Mouse (Mus musculus) kidney, embryonic 15.5 days (tissue): Measurements from ENCODE around the gene Olfr644. TPM values are rescaled to one million over a fixed set of nuclear protein-coding genes. Genes with fewer than 3 reads are reported as not detected.

ENCODE experiments used
- ATAC-seq: fragments of 200-750 bp; cut with Nextera tagmentation; replicated peaks from 2 replicates; pipeline ENCODE4 v1.8.0; 2017; ENCODE audit warnings: moderate TSS enrichment; ENCODE audit not compliant: low FRiP score
- H3K27ac ChIP-seq: fragments of 300-500 bp; sonication (generic); 2 replicates; pipeline ENCODE4 v1.5.1; 2015; ENCODE audit warnings: mild to moderate bottlenecking, inconsistent platforms
- H3K27me3 ChIP-seq: fragments of 300-500 bp; sonication (generic); 2 replicates; pipeline ENCODE4 v1.6.1; 2015; ENCODE audit warnings: inconsistent platforms
- H3K36me3 ChIP-seq: fragments of 300-500 bp; sonication (generic); 2 replicates; pipeline ENCODE4 v1.6.1; 2015; ENCODE audit warnings: inconsistent platforms
- H3K4me1 ChIP-seq: fragments of 300-500 bp; sonication (generic); 2 replicates; pipeline ENCODE4 v1.6.1; 2015; ENCODE audit warnings: inconsistent platforms
- H3K4me2 ChIP-seq: fragments of 300-500 bp; sonication (generic); 2 replicates; pipeline ENCODE4 v1.6.1; 2015; ENCODE audit warnings: moderate library complexity, mild to moderate bottlenecking, inconsistent platforms
- H3K4me3 ChIP-seq: fragments of 300-500 bp; sonication (generic); replicated peaks from 2 replicates; pipeline ENCODE4 v1.5.1; 2015; ENCODE audit warnings: mild to moderate bottlenecking, inconsistent platforms
- H3K9ac ChIP-seq: fragments of 300-500 bp; sonication (generic); 2 replicates; pipeline ENCODE4 v1.6.1; 2015; ENCODE audit warnings: mild to moderate bottlenecking, inconsistent platforms
- H3K9me3 ChIP-seq: fragments of 300-500 bp; sonication (generic); replicated peaks from 2 replicates; pipeline ENCODE4 v1.6.1; 2016; ENCODE audit warnings: inconsistent platforms
- WGBS: fragments of 180-500 bp; shearing (Covaris S2); methylation state at CpG from one replicate; pipeline ENCODE4 v1.1.7; 2015; ENCODE audit warnings: mixed read lengths; 5-methylcytosine and 5-hydroxymethylcytosine counted together
- polyA plus RNA-seq: library from polyadenylated mRNA; unstranded; fragments of >200 nt; fragmentation: Nextera tagmentation; extraction: Ambion mirVana; gene quantifications from 2 replicates; pipeline ENCODE4 v1.2.1, GENCODE M21; 2015

Gene Olfr644
- polyA plus RNA-seq, result not detected in 2 replicates

DNA sequence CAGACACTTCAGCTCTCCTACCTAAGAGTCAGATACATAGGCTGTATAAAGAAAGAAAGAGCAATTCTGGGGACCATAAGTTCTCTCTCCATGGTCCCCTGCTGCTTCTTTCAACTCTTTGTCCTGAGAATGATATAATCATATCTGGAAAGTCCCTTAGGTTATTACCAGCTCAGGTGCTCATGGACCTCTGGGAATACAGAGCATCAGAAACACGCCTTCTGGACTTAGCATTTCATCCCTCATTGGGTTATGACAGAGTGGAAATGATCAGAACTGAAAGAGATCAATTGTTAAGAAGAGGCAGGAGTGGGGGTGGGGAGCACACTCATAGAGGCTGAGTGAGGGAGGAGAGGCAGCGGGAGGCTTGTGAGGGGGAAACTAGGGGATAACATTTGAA, at the start of gene Olfr644:
TSS of gene Olfr644 (minus strand) at position 101 of the 400 bp plus-strand sequence.
- Histone ChIP-seq H3K27ac (no peak within 1 kb of the TSS), H3K9me3 (no peaks in the 10 kb centered on the region), H3K27me3 (no peaks in the 10 kb centered on the region), H3K4me1 (no peaks in the 10 kb centered on the region), H3K36me3 (no peaks in the 10 kb centered on the region), H3K4me3 (no peak within 1 kb of the TSS), H3K4me2 (no peak within 1 kb of the TSS), H3K9ac (no peak within 1 kb of the TSS)
- no peak for ATAC-seq
- 81% methylated on average over 2 of the region's 2 CpGs for WGBS

- ATAC-seq, result no peak
- H3K9ac ChIP-seq, result no peak within 1 kb of the TSS
Observed at GRCm38 (mm10) chr7:104104757-104104972, 33.0 kb upstream of the Olfr644 start, which contains the start of gene Olfr646. Olfr646 (plus strand) TSS chr7:104104873.

GRCm38 (mm10) chr7:104103913-104104756, 32.5 kb upstream of the Olfr644 start:
- H3K36me3 ChIP-seq, result no peaks in the 10 kb centered on the region
- no peak overlapping the region for H3K9ac ChIP-seq
- WGBS, result 35% methylated on average over 4 of the region's 4 CpGs
- H3K27ac ChIP-seq, result no peak overlapping the region
- H3K4me3 ChIP-seq, result no peak overlapping the region
- no peak overlapping the region for H3K4me2 ChIP-seq
- no peaks in the 10 kb centered on the region for H3K4me1 ChIP-seq
- ATAC-seq, result no peak
- no peaks in the 10 kb centered on the region for H3K27me3 ChIP-seq
- no peaks in the 10 kb centered on the region for H3K9me3 ChIP-seq

More at GRCm38 (mm10) chr7:104104757-104104972, 33.0 kb upstream of the Olfr644 start, which contains the start of gene Olfr646:
- Histone ChIP-seq H3K27me3 (no peaks in the 10 kb centered on the region), H3K27ac (no peak within 1 kb of the TSS), H3K4me1 (no peaks in the 10 kb centered on the region), H3K4me2 (no peak within 1 kb of the TSS), H3K9me3 (no peaks in the 10 kb centered on the region), H3K4me3 (no peak within 1 kb of the TSS), H3K36me3 (no peaks in the 10 kb centered on the region)

GRCm38 (mm10) chr7:104085365-104085764, 13.7 kb upstream of the Olfr644 start, which contains the start of gene Olfr645:
Olfr645 (minus strand) TSS chr7:104085465.
- Histone ChIP-seq H3K27ac (no peak within 1 kb of the TSS), H3K4me2 (no peak within 1 kb of the TSS), H3K36me3 (no peaks in the 10 kb centered on the region), H3K27me3 (no peaks in the 10 kb centered on the region), H3K4me1 (no peaks in the 10 kb centered on the region), H3K9ac (no peak within 1 kb of the TSS), H3K4me3 (no peak within 1 kb of the TSS), H3K9me3 (no peaks in the 10 kb centered on the region)
- WGBS, result 77% methylated on average over 1 of the region's 1 CpGs
- no peak for ATAC-seq

- no peak for ATAC-seq
- 55% methylated on average over 2 of the region's 2 CpGs for WGBS
- H3K27me3 ChIP-seq, result no peaks in the 10 kb centered on the region
- H3K36me3 ChIP-seq, result no peaks in the 10 kb centered on the region
- no peaks in the 10 kb centered on the region for H3K4me1 ChIP-seq
- H3K4me3 ChIP-seq, result no peak within 1 kb of the TSS
- no peaks in the 10 kb centered on the region for H3K9me3 ChIP-seq
- no peak within 1 kb of the TSS for H3K9ac ChIP-seq
- H3K4me2 ChIP-seq, result no peak within 1 kb of the TSS
- no peak within 1 kb of the TSS for H3K27ac ChIP-seq
Observed at GRCm38 (mm10) chr7:104061345-104061744, 10.3 kb downstream of the Olfr644 start, which contains the start of gene 4930516K23Rik. 4930516K23Rik (minus strand) TSS chr7:104061445.

DNA sequence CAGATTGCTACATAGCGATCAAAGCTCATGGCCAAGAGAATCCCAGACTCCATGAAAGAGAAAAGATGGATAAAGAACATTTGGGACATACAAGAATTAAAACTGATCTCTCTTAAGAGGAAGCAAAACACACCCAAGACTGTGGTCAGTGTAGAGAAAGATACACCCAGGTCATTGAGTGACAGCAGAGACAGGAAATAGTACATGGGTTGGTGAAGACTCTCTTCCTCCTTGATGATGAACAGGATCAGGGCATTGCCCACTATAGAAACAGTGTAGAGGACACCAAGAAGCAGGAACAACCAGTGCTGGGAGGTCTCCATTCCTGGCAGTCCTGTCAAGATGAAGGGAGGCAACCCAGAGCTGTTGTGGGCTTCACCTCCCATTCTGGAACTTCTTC, 12.5 kb downstream of the Olfr644 start:
- ATAC-seq, result no peak
- H3K36me3 ChIP-seq, result no peaks in the 10 kb centered on the region
- no peak overlapping the region for H3K4me2 ChIP-seq
- no peak overlapping the region for H3K9ac ChIP-seq
- H3K4me1 ChIP-seq, result no peaks in the 10 kb centered on the region
- 94% methylated on average over 1 of the region's 1 CpGs for WGBS
- no peak overlapping the region for H3K4me3 ChIP-seq
- no peak overlapping the region for H3K27ac ChIP-seq
- no peaks in the 10 kb centered on the region for H3K27me3 ChIP-seq
- no peaks in the 10 kb centered on the region for H3K9me3 ChIP-seq

DNA sequence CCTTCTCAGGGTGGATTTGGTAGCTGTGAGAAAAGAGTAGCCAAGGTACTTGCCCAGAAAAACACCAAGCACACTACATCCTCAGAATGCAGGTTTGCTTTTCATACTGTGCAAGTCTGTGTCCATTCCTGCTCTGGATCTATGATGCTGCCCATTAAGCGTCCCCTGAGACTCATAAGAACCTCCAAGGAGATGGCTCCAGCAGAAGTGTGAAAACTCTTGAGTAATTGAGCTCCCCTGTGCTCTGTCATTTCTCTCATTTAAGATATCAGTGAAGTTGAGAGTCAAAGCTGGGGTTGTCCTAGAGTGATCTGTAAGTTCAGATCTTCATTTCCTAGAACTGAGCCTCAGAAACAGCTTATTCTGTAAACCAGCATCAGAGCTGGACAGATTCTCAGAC, 19.1 kb downstream of the Olfr644 start, which contains the start of gene Olfr642:
TSS of gene Olfr642 (minus strand) at position 101 of the 400 bp plus-strand sequence.
- Histone ChIP-seq H3K4me2 (no peak within 1 kb of the TSS), H3K4me1 (no peaks in the 10 kb centered on the region), H3K9ac (no peak within 1 kb of the TSS), H3K4me3 (no peak within 1 kb of the TSS), H3K9me3 (no peaks in the 10 kb centered on the region), H3K36me3 (no peaks in the 10 kb centered on the region), H3K27ac (no peak within 1 kb of the TSS), H3K27me3 (no peaks in the 10 kb centered on the region)
- WGBS, result 78% methylated on average over 1 of the region's 1 CpGs
- ATAC-seq, result no peak

DNA sequence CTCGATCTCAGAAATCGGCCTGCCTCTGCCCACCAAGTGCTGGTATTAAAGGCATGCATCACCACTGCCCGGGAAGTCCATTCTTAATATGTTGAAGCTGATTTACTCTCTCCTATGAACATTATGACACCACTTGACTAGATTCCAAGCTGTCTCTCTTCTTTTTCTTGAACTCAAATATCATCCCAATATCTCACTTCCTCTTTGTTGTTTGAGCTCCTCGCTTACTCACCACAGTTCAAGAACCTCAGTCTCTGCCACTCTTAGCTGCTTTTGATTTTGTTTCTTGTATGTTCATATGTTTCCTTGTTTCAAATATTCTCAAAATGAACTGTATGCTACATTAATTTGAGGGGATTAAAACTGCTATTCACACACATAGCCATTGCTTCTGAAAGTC, 20.9 kb downstream of the Olfr644 start:
- Histone ChIP-seq H3K9me3 (no peaks in the 10 kb centered on the region), H3K36me3 (no peaks in the 10 kb centered on the region), H3K27ac (no peak overlapping the region), H3K27me3 (no peaks in the 10 kb centered on the region), H3K9ac (no peak overlapping the region), H3K4me2 (no peak overlapping the region), H3K4me1 (no peaks in the 10 kb centered on the region), H3K4me3 (no peak overlapping the region)
- no peak for ATAC-seq
- WGBS, result 87% methylated on average over 4 of the region's 4 CpGs

- ATAC-seq, result no peak
- 82% methylated on average over 1 of the region's 1 CpGs for WGBS
- H3K4me3 ChIP-seq, result no peak within 1 kb of the TSS
- H3K4me1 ChIP-seq, result no peaks in the 10 kb centered on the region
- no peak within 1 kb of the TSS for H3K4me2 ChIP-seq
- H3K27me3 ChIP-seq, result no peaks in the 10 kb centered on the region
- H3K9ac ChIP-seq, result no peak within 1 kb of the TSS
- H3K36me3 ChIP-seq, result no peaks in the 10 kb centered on the region
- no peak within 1 kb of the TSS for H3K27ac ChIP-seq
- no peaks in the 10 kb centered on the region for H3K9me3 ChIP-seq
Observed at GRCm38 (mm10) chr7:104035145-104035544, 36.5 kb downstream of the Olfr644 start, which contains the start of gene Olfr641. Olfr641 (plus strand) TSS chr7:104035445.

GRCm38 (mm10) chr7:104026978-104027377, 44.7 kb downstream of the Olfr644 start:
- H3K4me3 ChIP-seq, result no peak overlapping the region
- no peak overlapping the region for H3K4me2 ChIP-seq
- no peak for ATAC-seq
- no peaks in the 10 kb centered on the region for H3K9me3 ChIP-seq
- H3K27ac ChIP-seq, result no peak overlapping the region
- WGBS, result 79% methylated on average over 3 of the region's 3 CpGs
- H3K4me1 ChIP-seq, result no peaks in the 10 kb centered on the region
- H3K27me3 ChIP-seq, result no peaks in the 10 kb centered on the region
- H3K36me3 ChIP-seq, result no peaks in the 10 kb centered on the region
- H3K9ac ChIP-seq, result no peak overlapping the region

- no peak for ATAC-seq
- no peaks in the 10 kb centered on the region for H3K27me3 ChIP-seq
- H3K4me3 ChIP-seq, result no peak within 1 kb of the TSS
- H3K4me2 ChIP-seq, result no peak within 1 kb of the TSS
- H3K9me3 ChIP-seq, result no peaks in the 10 kb centered on the region
- no peak within 1 kb of the TSS for H3K27ac ChIP-seq
- WGBS, result 78% methylated on average over 6 of the region's 6 CpGs
- no peaks in the 10 kb centered on the region for H3K36me3 ChIP-seq
- no peak within 1 kb of the TSS for H3K9ac ChIP-seq
- no peaks in the 10 kb centered on the region for H3K4me1 ChIP-seq
Observed at GRCm38 (mm10) chr7:104025473-104025872, 46.2 kb downstream of the Olfr644 start, which contains the start of gene Olfr640. Olfr640 (minus strand) TSS chr7:104025573.

DNA sequence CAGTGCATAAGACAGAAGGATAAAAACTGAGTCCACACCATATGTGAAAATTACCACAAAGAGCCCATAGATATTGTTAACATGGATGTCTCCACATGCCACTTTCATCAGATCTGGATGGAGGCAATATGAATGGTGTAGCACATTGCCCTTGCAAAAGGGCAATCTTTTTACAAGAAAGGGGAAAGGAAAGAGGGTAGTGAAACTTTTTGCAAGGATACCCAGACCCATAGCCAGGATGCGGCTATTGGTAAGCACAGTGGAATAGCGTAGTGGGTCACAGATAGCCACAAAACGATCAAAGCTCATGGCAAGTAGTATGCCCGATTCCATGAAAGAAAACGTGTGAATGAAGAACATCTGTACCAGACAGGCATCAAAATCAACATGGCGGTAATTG, 50.0 kb downstream of the Olfr644 start:
- no peaks in the 10 kb centered on the region for H3K9me3 ChIP-seq
- no peak overlapping the region for H3K9ac ChIP-seq
- no peak overlapping the region for H3K27ac ChIP-seq
- no peak overlapping the region for H3K4me3 ChIP-seq
- H3K36me3 ChIP-seq, result no peaks in the 10 kb centered on the region
- 94% methylated on average over 6 of the region's 6 CpGs for WGBS
- no peak for ATAC-seq
- no peaks in the 10 kb centered on the region for H3K4me1 ChIP-seq
- H3K27me3 ChIP-seq, result no peaks in the 10 kb centered on the region
- H3K4me2 ChIP-seq, result no peak overlapping the region
